Mouse (Mus musculus): ENCODE measurements around the gene Gldn. TPM values are rescaled to one million over a fixed set of nuclear protein-coding genes. Genes with fewer than 3 reads are reported as not detected.

Gene Gldn
- total RNA-seq, 2 experiments from 2014 or later, result 1.1 to 1.2 TPM

Other genes with a start within 250 kb of the Gldn start
- gene Tnfaip8l3, start 218.1 kb upstream of the Gldn start, total RNA-seq (2021), result 10 to 100 TPM; 28.5 TPM
- gene Cyp19a1, start 18.4 kb upstream of the Gldn start, total RNA-seq (2021), result under 1 TPM in 1 of 2 experiments, not detected in 1; 0.12 TPM
- gene Dmxl2, start 215.1 kb downstream of the Gldn start, total RNA-seq (2021), result 100 to 1,000 TPM; 192 to 201 TPM